Mouse (Mus musculus) cerebellum, postnatal 36 days (tissue): ENCODE measurements at regions not wholly inside any gene's neighbourhood (a gene's known extent, or its start where the extent isn't known, plus 50 kb on each side); places are given as distances from the start of the nearest gene placed in this dataset.
A peak's percentile ranks its signal among the peaks of the same experiment; 100 is the strongest.

ENCODE experiments used
- DNase-seq, 2 experiments: peaks; one replicate each; pipeline ENCODE4 v3.0.0; 2021 to 2022; ENCODE audit warnings: mixed read lengths in 2 of 2

DNA sequence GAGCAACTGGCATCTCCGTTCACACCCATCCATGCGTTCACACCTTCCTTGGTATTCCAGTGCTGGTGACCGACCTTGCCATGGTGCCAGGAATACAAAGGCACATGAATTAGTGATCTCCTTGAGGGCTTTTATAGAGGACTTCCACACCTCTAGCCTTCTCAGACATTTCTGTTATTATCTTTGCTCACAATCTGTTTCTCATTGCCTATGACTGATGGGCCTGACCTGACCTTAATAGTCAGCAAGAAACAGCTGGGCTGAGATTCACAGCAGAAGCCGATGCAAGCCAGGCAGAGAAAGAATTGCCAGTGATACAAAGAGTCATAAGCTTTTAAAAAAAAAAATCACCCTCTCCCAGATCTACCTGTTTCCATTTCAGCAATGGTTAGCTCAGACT is 197.7 kb upstream of the Gmds start:
- no peak for DNase-seq

DNA sequence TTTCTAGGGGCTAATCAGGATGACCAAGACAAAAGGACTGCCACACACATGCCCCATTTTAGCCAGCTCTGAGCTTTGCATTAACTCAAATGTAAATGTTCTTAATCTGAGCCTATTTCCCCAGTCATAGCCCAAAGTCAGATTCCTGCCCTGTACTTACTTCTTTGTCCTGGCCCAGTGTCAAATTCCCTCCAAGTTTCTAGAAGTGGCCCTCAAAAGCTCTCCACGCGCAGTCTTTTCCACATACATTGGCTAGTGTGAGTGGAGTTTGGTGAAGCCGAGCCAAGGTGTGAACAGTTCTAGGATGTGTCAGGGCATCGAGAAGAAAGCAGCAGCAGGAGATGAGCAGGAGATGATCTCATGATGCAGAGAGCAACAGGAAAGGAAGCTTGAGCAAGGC is 197.1 kb upstream of the Gmds start:
- no peak for DNase-seq

DNA sequence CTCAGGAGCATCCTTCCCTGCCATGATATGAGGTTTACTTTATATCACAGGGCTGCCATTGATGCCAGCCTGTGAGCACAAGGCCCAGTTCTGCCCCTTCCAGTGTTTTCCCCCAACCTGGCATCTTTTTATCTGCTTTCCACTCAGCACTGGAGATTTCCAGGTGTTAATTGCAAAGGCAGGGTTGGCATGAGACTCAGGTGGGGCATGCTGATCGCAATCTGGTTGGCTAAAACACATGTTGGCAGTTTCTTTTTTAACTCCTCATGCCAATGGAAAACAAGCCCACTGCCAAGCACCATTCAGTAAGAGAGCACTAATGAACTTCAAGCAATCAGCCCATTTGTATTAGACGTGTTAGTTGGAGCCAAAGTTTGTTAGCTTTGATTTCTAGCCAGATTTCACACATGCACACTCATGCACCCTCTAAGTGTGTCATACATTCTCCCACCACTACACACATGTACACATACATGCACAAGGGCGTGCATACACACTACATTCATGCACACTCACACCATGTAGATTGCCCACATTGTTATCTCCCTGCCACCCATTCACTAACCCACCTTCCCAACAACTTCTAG is 192.5 kb upstream of the Gmds start:
- DNase-seq: no peak

DNA sequence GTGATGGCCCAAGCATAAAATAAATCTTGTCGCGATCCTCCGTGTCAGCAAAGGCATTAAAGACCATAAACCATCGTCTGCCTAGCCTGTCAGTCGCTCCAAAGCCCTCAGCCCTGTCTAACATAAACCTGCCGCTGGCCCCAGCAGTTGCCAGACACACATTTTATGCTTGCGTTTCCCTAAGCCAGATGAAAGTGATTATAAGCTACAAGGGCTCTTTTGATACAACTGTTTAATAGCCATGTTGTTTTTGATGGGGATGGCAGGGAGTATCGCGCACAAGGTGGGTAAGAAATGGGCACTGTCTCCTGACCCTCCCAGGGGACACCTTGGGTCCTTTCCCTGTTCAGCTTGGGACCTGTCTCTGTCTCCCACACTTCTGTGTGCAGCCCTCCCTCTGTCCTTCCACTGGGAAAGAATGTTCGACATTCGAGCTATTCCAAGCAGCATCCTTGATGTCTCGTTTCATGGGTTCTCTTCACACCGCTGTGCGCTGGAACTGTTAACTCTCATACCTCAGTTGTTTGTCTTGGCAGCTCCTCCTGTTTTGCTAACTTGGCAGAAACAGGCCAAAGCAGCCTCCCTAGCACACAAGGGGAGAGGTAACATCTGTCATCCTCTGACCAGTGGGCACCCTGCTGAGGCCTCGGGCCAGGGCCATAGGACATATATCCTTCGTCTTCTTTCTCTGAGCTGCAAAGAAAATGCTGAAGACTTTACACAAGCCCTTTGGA is 180.2 kb upstream of the Gmds start:
- DNase-seq: no peak

DNA sequence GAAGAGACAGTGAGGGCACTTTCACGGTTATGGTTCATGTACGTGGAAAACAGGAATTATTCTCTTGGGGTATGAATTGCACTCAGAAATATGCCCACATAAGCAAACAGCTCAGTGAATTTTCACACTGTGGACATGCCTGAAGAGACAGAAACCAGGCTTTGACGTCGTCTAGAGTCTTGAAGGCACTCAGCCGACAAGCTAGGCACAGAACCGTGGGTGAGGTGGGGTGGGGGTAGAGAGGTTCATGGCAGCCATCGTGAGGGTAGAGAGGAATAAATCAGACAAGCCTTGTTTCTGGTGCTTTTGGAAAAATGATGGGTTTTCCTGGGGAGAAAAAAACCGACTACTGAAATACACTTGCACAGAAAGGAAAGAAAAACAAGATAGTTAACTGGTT is 179.0 kb upstream of the Gmds start:
- DNase-seq: no peak

DNA sequence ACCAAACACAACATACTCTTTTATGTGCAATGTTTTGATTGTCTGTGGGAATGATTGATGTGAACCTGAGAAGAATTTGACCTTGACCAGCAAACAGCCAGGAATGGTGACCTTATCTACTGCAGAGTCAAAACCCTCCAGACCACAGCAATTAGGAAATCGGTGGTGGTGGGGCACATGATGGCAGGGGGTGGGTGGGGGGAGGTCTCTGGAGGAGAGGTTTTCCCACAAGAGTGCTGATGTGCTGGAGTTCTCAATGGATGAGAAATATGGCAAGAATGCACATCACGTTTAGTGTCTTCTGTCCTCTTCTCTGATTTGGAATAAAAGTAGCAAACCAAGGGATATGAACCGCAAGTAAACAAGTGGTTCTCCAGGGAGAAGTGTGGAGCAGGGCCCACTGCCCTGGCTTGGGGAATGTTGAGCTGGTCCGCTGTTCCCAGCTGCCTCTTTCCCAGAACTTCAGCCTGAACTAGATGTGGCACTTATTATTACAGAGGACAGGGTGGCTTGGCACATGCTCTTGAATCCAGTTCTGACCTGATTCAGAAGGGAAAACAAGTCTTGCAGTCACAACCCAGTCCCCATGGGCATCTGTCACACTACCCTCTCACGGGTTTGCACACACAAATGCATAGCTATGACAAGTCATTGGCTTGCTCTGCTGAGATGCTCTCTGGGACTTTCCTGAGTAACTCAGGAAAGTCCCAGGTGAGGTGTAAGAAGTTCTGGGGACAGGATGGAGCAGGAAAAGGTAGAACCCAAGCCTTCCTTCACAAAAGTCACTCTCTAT is 170.9 kb upstream of the Gmds start:
- DNase-seq: no peak

DNA sequence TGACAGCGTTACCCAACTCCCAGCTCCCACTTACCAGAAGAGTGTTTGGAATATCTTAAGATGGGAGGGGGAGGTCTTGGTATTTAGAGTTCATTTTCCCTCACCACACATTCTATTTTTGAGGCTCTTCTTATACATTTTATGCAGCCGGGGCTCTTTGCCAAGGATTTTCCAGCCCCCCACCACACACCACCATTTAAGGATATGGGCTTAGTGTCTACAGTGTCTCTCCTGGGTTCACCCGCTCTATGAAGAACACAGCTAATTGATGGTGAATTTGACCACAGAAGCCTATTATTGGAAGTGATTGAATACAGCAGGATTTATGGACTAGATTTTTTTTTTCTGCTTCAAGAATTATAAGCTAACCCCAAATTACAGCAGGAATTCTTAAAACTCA is 169.9 kb upstream of the Gmds start:
- DNase-seq: no peak

DNA sequence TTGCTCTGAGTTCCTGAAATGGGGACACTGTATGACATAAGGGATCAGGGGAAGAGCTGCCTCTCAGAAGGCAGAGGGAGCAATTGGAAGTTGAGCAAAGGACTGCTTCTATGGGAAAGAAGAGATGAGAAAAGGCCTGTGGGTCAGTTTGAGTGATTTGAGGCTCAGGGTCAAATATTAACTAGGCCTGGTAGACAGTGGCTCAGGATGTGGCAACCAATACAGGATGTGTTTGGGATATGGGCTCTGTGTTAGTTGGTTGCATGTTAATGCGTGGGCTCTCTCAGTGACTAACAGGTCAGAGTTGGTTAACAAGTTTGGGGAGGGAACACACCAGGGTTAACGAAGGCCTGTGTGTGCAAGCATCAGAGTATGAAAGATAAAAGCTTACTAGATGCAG is 169.3 kb upstream of the Gmds start:
- DNase-seq: no peak

DNA sequence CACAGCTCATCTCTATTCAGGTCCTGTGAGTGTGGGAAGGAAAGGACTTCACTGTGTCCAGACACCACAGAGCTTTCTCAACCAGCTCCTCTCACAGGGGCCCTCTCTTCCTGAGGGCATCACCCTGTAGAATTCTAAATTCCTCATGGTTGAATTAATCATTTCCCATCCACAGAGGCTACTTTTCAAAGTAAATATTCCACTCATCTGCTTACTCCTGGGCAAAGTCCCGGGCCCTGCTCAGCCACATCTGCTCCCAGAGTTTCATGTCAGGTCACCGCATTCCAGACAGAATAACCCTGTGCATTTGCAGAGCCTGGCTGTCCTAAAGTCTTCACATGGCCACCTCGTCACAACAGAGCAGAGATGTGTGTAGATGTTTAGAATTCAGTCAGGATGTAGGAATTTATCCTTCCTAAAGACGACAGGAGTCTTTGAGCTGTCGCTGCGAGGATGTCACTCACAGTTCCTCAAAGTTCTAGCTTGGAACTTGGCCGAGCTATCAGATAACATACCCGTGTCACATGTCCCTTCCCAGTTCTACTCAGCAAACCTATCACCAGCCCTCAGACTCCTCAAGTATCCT is 159.8 kb upstream of the Gmds start:
- DNase-seq: no peak

DNA sequence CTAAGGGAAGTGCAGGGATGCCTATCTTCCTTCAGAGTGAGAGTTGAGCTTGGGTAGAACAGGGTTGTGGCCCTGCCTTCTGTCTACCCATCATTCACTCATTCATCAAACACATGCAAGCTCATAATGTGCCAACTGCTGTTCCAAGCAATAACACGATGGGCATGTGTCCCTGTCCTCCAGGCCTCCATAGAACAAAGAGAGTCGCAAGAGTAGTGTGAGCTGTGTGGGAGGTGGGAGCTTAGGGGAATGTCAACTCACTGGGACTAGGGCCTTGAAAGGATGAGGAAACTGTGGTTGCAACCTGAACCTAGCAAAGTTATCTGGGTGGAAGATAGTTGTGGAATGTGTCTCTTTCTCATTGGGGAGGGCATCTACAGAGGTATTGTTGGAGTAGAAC is 157.7 kb upstream of the Gmds start:
- no peak for DNase-seq

DNA sequence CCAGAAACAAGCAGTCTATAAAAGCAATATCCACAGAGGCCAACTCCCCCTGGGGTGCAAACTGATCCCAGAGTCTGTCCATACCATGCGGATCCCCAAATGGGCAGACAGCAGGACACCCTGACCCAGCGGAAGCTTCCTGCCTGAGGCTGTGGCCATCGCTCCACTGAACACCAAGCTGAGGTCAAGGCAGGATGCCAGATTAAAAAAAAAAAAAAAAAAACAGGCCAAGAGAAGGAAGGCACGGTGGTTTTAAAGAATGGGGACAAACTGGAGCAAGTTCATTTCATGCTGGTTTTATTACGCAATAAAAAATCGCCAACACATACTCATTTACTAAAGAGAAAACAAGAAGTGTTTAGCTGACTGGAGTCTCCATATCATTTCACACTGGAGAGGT is 156.5 kb upstream of the Gmds start:
- DNase-seq: peak; percentile 13 to 30

DNA sequence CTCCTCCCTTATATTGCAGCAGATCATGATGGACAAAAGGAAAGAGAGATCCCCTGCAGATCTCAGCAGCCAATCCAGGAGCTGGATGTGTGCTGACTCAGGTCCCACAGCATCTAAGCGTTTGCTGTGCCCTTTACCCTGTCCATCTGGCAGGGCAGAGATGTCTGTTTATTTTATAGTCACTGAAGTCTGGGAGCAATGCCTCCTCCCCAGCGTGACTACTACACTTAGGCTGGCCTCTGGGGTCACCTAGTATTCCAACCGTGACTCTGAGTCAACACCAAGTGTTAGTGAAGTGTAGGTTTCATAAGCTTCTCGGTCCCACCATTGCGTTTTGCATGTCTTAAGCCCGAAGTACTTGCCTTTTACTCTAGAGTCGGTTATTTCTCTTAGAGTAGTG is 155.3 kb upstream of the Gmds start:
- no peak for DNase-seq

DNA sequence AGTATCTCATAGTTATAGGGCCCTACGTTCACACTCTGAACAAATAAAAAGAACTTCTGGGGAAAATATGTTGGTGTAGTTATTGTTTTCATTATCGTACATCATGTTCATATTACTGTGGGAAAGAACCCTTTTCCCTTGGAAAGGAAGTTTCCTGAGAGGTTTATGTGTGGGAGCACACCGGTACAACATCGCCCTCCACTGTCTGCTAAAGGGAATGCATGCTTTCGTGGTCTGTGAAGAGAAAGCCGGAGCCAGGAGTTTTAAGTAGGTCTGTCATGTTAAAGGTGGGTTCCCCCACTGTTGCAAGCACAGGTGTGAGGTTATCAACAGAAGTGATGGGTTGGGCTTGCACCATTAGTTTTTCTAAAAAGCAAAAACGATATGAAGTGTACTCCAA is 154.8 kb upstream of the Gmds start:
- DNase-seq: peak; percentile 44 to 45

DNA sequence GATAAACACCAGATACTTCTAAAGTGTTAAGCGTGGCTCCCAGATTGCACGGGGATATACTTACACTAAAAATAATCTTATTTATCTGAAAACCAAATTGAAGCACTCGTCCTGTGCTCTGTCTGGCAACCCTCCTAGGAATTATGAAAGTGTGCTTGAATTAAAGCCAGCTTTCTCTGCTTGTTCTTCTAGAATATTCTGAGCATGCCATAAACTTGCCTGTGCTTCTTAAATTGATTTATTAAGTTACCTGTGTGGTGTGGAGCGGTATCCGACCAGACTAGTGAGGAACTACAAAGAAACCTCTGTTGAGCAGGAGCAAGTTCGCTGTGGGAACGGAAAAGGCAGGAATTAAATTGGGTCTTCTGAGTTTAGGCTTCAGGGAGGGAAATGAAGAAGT is 154.0 kb upstream of the Gmds start:
- DNase-seq: no peak

DNA sequence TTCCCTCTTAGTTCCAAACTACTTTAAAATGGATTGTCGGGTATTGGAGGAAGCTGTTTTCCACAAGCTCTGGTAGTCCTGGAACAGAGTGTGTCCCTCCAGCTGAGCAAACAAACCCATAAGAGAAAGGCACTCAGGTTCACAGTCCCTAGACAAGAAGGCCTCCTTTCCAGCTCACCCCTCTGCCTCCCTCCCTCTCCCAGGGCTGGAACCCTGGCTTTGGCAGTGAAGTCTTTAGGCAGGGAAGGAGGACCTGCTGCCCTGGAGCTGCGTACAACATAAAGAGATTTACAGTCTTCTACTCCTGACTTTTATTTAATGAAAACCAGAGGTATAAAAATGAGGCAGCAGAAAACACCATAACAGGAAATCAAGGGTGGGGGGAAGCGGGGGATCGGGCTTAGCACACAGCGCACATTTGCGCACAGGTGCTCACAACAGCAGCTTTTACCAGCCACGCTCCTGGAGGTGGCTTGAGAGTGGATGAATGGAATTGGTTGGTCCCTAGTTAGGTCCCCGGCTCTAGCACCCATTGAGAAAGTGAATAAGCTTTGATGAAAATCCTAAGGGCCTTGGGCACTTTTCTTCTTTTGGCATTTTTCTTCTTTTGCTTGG is 143.0 kb upstream of the Gmds start:
- no peak for DNase-seq

DNA sequence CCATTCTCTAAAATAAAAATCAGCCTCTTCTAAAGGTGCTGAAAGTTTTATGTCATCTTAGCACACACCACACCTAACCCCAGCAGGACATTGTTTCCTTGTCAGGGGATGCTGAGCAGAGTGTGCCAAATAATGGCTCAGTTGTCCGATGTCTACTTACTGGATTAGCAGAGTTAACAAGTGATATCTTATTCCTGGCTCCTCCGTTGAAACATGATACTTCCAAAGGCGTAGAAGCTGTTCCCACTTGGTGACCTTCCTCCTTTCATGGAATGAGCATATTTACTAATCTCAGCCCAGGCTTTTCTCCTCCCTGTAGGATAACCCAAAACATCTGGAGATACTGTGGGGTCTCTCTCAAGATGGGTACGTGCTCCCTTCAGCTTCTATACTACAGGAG is 141.5 kb upstream of the Gmds start:
- no peak for DNase-seq

DNA sequence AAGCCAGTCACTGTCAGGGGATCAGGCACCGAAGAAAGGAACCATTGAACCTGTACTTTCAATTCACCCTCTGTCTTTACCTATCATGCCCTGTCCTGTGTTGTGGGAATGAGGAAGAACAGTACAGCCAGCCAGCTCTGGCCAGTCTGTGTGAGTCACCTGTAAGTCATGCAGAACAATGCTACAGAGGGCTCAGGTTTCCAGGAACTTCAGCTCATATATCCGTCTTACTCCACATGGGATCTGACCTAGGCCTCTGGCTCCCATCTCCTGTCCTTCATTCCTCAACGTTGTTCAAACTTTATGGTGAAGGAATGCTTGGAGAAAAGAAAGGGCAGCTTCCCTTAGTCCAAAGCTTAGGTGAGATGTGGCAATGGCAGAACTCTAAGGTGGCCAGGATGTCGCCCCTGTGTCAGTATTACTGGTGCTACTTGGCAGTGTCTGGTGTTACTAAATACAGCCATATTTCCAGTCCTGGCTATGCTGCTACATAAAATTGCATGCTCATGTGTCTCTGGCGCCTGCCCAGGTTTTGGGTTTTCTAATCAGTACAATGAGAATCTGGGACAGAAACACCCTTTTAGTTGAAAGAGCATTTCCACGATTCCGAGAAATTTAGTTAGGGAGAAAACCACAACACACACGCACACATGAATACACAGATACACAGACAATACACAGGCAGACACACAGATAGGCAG is 140.7 kb upstream of the Gmds start:
- DNase-seq: peak; percentile 14 to 19

DNA sequence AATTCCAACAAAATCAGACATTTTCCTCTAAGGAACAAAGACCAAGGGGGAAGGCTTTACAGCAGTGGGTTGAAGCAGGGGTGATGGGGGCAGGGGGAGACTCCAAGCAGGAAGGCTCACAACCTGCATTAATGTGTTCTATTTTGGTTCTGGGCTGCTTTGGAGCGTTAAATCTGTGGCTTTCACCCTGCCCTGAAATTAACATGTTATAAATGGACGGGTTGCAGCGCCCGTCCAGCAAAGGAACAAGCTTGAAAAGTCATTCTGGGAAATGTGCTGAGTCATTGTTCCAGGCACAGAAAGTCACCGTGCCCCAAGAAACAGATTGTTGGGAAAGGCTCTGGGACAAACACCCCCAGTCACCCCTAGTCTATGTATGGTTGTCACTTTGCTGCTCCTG is 127.2 kb upstream of the Gmds start:
- DNase-seq: no peak

DNA sequence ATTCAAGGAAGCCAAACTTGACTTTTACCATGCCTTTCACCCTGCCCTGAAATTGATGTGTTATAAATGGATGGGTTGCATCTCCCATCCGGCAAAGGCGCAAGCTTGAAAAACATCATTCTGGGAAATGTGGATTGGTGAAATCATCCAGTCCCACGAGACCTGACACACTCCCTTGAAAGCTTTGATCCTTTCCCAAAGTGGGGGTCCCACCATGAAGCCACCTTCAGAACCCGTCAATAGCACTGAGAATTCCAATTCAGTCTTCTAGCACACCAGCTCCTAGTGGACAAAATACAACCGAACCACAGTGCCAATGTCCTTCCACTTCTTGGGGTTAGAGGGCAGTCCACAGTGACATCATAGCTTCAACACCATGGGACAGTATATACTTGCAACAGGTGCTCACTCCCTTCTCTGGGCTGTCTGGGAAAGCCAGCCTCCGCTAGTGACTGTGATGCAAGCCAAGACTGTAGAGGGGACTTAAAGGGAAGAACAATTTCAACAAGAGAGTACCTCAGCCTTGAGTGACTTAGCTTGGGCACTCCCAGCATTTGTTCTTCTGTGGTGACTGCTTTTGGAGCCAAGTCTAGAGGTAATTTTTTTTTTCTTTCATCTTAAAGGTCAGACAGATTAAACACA is 126.6 kb upstream of the Gmds start:
- no peak for DNase-seq

DNA sequence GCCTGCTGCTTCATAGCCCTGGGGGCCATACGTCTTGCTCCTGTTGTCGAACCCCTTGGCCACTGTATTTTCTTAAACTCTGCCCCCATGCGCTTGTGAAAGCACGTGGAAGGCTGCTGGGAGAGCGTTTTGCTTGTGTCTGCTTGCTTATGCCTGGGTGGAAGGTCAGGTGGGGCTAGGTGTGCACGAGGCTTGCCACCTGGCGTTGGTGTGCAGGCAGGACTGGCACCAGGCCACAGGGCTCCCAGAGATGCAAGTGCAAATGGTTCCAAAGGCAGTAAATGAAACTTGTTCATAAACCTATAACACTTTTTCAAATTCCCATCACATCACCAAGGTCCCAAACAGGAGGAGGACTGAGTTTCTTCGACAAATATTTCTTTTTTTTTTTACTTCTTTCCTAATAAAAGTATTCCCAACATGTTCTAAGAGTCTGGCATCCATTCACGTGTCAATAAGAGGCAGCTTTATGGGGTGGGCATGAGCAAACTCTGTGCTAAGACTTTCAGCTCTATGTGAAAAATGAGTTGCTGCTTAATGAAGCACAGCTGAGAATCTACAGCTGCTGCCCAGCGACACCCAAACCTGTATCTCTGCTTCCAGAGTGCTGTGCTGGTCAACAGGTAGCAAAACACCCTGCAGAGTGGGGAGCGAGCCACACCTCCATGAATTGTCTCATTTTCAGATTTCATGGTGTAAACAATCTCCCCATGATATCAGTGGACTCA is 116.0 kb upstream of the Gmds start:
- DNase-seq: no peak

DNA sequence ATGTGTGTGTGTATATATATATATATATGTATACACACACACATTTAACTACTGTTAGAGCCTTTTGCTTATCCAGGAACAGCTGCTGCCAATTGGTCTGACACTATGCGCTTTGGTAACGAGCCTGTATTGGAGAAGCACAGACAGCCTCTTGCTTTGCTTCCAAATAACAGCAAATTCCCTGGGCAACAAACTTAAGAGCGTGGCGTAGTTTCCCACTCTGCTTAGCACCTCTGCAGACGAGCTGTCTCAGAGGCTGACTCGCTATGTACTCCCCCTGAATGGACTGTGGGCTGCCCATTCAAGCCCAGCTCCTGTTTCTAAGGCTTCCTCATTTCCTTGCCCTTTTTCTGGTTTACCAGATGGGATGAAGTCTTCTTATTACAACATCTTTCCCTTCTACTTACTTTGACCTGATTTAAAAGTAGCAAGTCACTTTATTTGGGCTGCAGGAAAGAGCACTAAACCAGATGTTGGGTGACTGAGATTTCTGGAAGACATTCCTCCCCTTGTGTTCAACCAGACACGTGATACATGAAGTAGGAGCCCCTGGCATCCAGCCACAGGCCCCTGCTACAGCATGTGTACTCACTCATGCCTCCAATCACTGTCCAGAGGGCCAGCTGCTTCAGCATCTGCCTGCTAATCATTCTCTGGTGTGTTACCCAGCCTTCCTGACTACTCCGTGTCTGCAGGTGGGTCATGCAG is 111.3 kb upstream of the Gmds start:
- no peak for DNase-seq
